In genomic region chr14:28304131-28304530, GRCm38 (mm10) we compare ENCODE assay signal across 26 mouse cellular contexts.
DNase-seq lines count a peak whose midpoint lies in the region; ATAC-seq and TF ChIP-seq lines count a peak whose summit lies in the region.
"Had no signal": no experiment of that assay in that cellular context is flagged by ENCODE, and none has a peak within 500 bp of the region (broad histone marks: within the 10 kb centered on the region; RNA-seq: fewer than 3 reads in every experiment).

No protein-coding gene starts in this region.

- TF ChIP-seq CTCF in kidney, adult 2 months (conservative IDR thresholded peaks at IDR 0.05; ENCODE audit: insufficient read depth, insufficient read length, low read depth, low read length), result no peak

- no peaks in the 10 kb centered on the region for H3K36me3 ChIP-seq in kidney, adult 2 months (ENCODE audit: control insufficient read depth, insufficient read depth, low read length)
- no peaks in the 10 kb centered on the region for H3K36me3 ChIP-seq in kidney, embryonic 16.5 days (ENCODE audit: insufficient read depth, low read length)
- H3K36me3 ChIP-seq: embryonic facial prominence, embryonic 10.5 days; embryonic facial prominence, embryonic 15.5 days; forebrain, embryonic 12.5 days; heart, embryonic 10.5 days; heart, embryonic 15.5 days; intestine, embryonic 15.5 days; lung, embryonic 15.5 days; midbrain, embryonic 10.5 days; neural tube, embryonic 12.5 days had no signal

- intact Hi-C loops in left cerebral cortex, postnatal 25 days (cut with DNase I), result no loop called here

- H3K4me1 ChIP-seq in kidney, adult 2 months (ENCODE audit: control insufficient read depth, insufficient read depth, low read length), result 0 out of 2 replicates have a peak, but pooled peaks cover 5% of the 10 kb centered on the region
- H3K4me1 ChIP-seq in kidney, embryonic 16.5 days (ENCODE audit: insufficient read depth, low read length), result no peaks in the 10 kb centered on the region
- H3K4me1 ChIP-seq: embryonic facial prominence, embryonic 15.5 days; forebrain, embryonic 12.5 days; midbrain, embryonic 10.5 days; neural tube, embryonic 12.5 days had no signal

- H3K4me3 ChIP-seq in kidney, adult 2 months (ENCODE audit: insufficient read depth, low read depth, low read length), result no peak overlapping the region
- no peak overlapping the region for H3K4me3 ChIP-seq in kidney, embryonic 16.5 days (ENCODE audit: low read length)
- H3K4me3 ChIP-seq: embryonic facial prominence, embryonic 10.5 days; embryonic facial prominence, embryonic 15.5 days; forebrain, embryonic 12.5 days; heart, embryonic 10.5 days; heart, embryonic 15.5 days; intestine, embryonic 15.5 days; lung, embryonic 15.5 days; midbrain, embryonic 10.5 days; myocyte; neural tube, embryonic 12.5 days had no signal

- no peaks in the 10 kb centered on the region for H3K27me3 ChIP-seq in kidney, adult 2 months (replicated peaks; ENCODE audit: control insufficient read depth, insufficient read depth, low read length)
- no peaks in the 10 kb centered on the region for H3K27me3 ChIP-seq in kidney, embryonic 16.5 days (ENCODE audit: insufficient read depth, low read length)
- H3K27me3 ChIP-seq: embryonic facial prominence, embryonic 15.5 days; forebrain, embryonic 12.5 days; heart, embryonic 15.5 days; intestine, embryonic 15.5 days; lung, embryonic 15.5 days; neural tube, embryonic 12.5 days had no signal

- H3K4me2 ChIP-seq in kidney, embryonic 16.5 days (replicated peaks; ENCODE audit: low read depth, low read length), result no peak overlapping the region
- H3K4me2 ChIP-seq: embryonic facial prominence, embryonic 15.5 days; forebrain, embryonic 12.5 days; heart, embryonic 15.5 days; intestine, embryonic 15.5 days; lung, embryonic 15.5 days; neural tube, embryonic 12.5 days had no signal

- DNase-seq in cerebellum, adult 18-20 months, result peak; percentile 8 to 17
- no peak for DNase-seq in cerebellum, adult 11-12 months
- DNase-seq in kidney, adult 2 months, result peak; percentile 70
- DNase-seq in kidney, postnatal 10 days, result peak; percentile 32
- no peak for DNase-seq in left cerebral cortex, postnatal 25 days (ENCODE audit: low spot score in 2 of 2)
- DNase-seq: adrenal gland, postnatal 36 days; gastrocnemius, postnatal 10 days; layer of hippocampus, postnatal 36 days; liver; right cerebral cortex, adult 18-20 months; thymus, adult 2 months had no signal

- H3K9me3 ChIP-seq in kidney, embryonic 16.5 days (ENCODE audit: low read length), result no peaks in the 10 kb centered on the region
- H3K9me3 ChIP-seq: embryonic facial prominence, embryonic 10.5 days; embryonic facial prominence, embryonic 15.5 days; forebrain, embryonic 12.5 days; heart, embryonic 10.5 days; heart, embryonic 15.5 days; intestine, embryonic 15.5 days; lung, embryonic 15.5 days; midbrain, embryonic 10.5 days; neural tube, embryonic 12.5 days had no signal

- no peak for TF ChIP-seq POLR2A in kidney, adult 2 months (IDR thresholded peaks at IDR 0.05; ENCODE audit: low read depth, low read length)

- H3K9ac ChIP-seq in kidney, embryonic 16.5 days (replicated peaks; ENCODE audit: low read length), result no peak overlapping the region
- H3K9ac ChIP-seq: embryonic facial prominence, embryonic 15.5 days; forebrain, embryonic 12.5 days; heart, embryonic 15.5 days; intestine, embryonic 15.5 days; lung, embryonic 15.5 days; neural tube, embryonic 12.5 days had no signal

- 44% methylated on average over 5 of the region's 5 CpGs for WGBS in kidney, adult 2 months
- 64% methylated on average over 5 of the region's 5 CpGs for WGBS in kidney, embryonic 16.5 days

- no peak overlapping the region for H3K27ac ChIP-seq in kidney, adult 2 months (ENCODE audit: insufficient read depth, low read depth, low read length)
- no peak overlapping the region for H3K27ac ChIP-seq in kidney, embryonic 16.5 days (ENCODE audit: low read length)
- H3K27ac ChIP-seq: embryonic facial prominence, embryonic 10.5 days; embryonic facial prominence, embryonic 15.5 days; forebrain, embryonic 12.5 days; heart, embryonic 10.5 days; heart, embryonic 15.5 days; hindbrain, postnatal 0 days; intestine, embryonic 15.5 days; lung, embryonic 15.5 days; midbrain, embryonic 10.5 days; neural tube, embryonic 12.5 days had no signal

- no peak for ATAC-seq in kidney, embryonic 16.5 days (ENCODE audit: low FRiP score, low TSS enrichment)
- ATAC-seq in monocyte, adult 5-6 weeks (replicated peaks; ENCODE audit: insufficient number of reproducible peaks, low FRiP score, low TSS enrichment, poor library complexity, severe bottlenecking), result no peak
- ATAC-seq: CD4-positive, CD25-positive, alpha-beta regulatory T cell, adult 4 months; hindbrain, postnatal 0 days; intestine, embryonic 15.5 days; midbrain, embryonic 16.5 days had no signal

Comparison
In these comparisons a context has a peak if more than half of its experiments do, and no peak if none do; other contexts are left out.
1. DNase-seq: peak in cerebellum, adult 18-20 months (2 of 2), kidney, adult 2 months (single experiment) and kidney, postnatal 10 days (single experiment); none in cerebellum, adult 11-12 months (single experiment) and left cerebral cortex, postnatal 25 days (0 of 2).